Mouse (Mus musculus) small intestine, adult 2 months (tissue): ENCODE measurements around the gene Bak1.

Source experiments
- CTCF ChIP-seq: fragments of 200-500 bp; IDR thresholded peaks from 2 replicates; pipeline ENCODE4 v1.5.1; 2012; ENCODE audit warnings: low read depth, mild to moderate bottlenecking, control low read depth, inconsistent platforms, low read length, moderate library complexity, mixed read lengths; ENCODE audit not compliant: insufficient replicate concordance, insufficient read length; ENCODE audit errors: extremely low read depth
- POLR2A ChIP-seq: fragments of 200-500 bp; IDR thresholded peaks from 2 replicates; pipeline ENCODE4 v1.6.1; 2012; ENCODE audit warnings: low read depth, mild to moderate bottlenecking, control low read depth, inconsistent platforms, low read length, moderate library complexity

GRCm38 (mm10) chr17:27070913-27071312 is 42.1 kb upstream of the Bak1 start:
- no peak for TF ChIP-seq CTCF
- no peak for TF ChIP-seq POLR2A
